Mouse (Mus musculus): ENCODE results near the gene S100a14.

DNA sequence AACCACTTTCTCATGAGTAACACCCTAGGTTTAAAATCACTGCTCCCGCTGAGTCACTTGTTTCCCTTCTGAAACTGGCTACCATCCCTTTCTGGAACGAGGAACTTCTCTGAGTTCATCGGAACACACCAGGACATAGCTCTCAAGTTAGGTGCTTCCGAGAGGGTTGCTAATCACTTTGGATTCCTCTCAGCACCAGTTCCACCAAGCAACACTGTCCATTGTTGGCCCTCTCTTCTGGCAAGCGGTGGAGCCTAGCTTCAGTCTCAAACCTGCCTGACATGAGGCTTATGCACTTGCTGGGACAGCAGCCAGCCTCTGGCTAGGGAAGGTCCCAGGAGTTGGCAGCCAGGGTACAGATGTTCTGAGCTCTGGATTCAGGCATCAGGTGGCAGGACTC lies 48.0 kb downstream of the S100a14 start:
- TF ChIP-seq CTCF (conservative IDR thresholded peaks at IDR 0.05; ENCODE audit: low read length) (no peak), POU5F1 (IDR thresholded peaks at IDR 0.05; ENCODE audit: borderline replicate concordance, low read length) (no peak), NANOG (IDR thresholded peaks at IDR 0.05; ENCODE audit: borderline replicate concordance, low read length) (no peak)
